Mouse (Mus musculus): ENCODE measurements around the gene Pdyn. TPM values are rescaled to one million over a fixed set of nuclear protein-coding genes. Genes with fewer than 3 reads are reported as not detected.

Pdyn gene
- polyA plus RNA-seq, 1 experiment from 2014 or later: 0.15 TPM

GRCm38 (mm10) chr2:129684014-129684413 is 15.6 kb downstream of the Pdyn start:
- 79% methylated on average over 4 of the region's 4 CpGs for WGBS
- H3K9me3 ChIP-seq (replicated peaks): no peaks in the 10 kb centered on the region
- H3K4me3 ChIP-seq: no peak overlapping the region
- DNase-seq (ENCODE audit: low spot score): no peak
- peaks cover 10% of the 10 kb centered on the region for H3K4me1 ChIP-seq
- no peaks in the 10 kb centered on the region for H3K36me3 ChIP-seq
- H3K27me3 ChIP-seq (ENCODE audit: low read depth, poor library complexity, severe bottlenecking): no peaks in the 10 kb centered on the region
- H3K27ac ChIP-seq (replicated peaks): no peak overlapping the region

GRCm38 (mm10) chr2:129680236-129680635 is 19.4 kb downstream of the Pdyn start:
- WGBS: 90% methylated on average over 3 of the region's 3 CpGs
- H3K36me3 ChIP-seq: no peaks in the 10 kb centered on the region
- no peaks in the 10 kb centered on the region for H3K9me3 ChIP-seq (replicated peaks)
- peaks cover 16% of the 10 kb centered on the region for H3K4me1 ChIP-seq
- H3K27me3 ChIP-seq (ENCODE audit: low read depth, poor library complexity, severe bottlenecking): peaks cover 6% of the 10 kb centered on the region; the same call in 1 of the 2 replicates
- no peak overlapping the region for H3K27ac ChIP-seq (replicated peaks)
- no peak for DNase-seq (ENCODE audit: low spot score)
- H3K4me3 ChIP-seq: no peak overlapping the region

DNA sequence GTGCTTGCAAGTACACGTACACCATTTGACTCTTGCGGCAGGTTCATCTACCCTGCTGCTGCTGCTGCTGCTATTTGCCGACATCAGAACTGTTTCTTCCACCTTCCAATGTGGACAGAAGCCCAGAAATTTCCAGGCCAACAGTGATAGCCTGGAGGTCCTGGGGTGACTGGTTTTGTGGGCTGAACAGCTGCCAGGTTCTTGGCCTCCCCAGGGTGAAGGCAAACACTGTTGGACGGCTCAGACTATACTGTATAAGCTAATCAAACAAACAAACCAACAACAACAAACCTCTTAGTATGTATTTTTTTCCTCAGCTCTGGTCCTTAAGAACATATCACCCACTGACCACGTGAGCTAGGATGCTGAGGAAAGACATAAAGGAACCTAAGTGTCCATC is 20.6 kb downstream of the Pdyn start:
- DNase-seq (ENCODE audit: low spot score): no peak
- Histone ChIP-seq H3K4me1 (peaks cover 16% of the 10 kb centered on the region), H3K36me3 (no peaks in the 10 kb centered on the region), H3K27me3 (ENCODE audit: low read depth, poor library complexity, severe bottlenecking) (peaks cover 6% of the 10 kb centered on the region; the same call in 1 of the 2 replicates), H3K9me3 (replicated peaks) (no peaks in the 10 kb centered on the region), H3K4me3 (no peak overlapping the region), H3K27ac (replicated peaks) (no peak overlapping the region)
- 90% methylated on average over 5 of the region's 5 CpGs for WGBS

- WGBS: 37% methylated on average over 2 of the region's 2 CpGs
Observed at GRCm38 (mm10) chr2:129677664-129678063, 22.0 kb downstream of the Pdyn start.

DNA sequence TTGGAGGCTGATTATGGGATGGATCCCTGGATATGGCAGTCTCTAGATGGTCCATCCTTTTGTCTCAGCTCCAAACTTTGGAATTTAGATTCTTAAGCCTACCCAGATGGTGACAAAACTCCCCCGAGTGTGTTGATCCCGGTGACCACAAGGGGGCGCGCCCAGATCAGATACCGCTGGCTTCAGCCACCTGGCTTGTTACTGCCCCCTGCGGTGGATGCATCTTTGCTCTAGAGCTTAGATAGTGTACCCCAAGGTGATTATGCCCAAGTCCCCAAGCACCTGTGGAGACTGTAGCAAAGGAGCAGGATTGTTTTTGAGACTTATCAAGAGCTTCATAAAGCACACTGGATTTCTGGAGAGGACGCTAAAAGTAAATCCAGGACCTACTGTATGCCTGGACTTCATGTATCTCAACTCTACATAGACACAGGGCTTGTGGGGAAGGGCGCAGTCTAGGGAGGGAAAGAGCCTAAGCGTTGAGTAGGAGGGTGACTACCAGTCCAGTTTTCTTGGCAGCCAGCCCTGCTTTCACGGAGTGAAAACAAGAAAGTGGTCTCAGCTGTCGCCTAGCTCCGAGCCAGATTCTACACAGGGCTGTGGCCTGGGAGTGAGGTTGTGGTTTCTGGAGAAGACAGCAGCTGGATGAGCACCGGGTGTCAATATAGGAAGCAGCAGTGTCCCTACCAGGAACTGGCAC is 24.6 kb downstream of the Pdyn start:
- peak; percentile 79 for DNase-seq (ENCODE audit: low spot score)
- no peaks in the 10 kb centered on the region for H3K36me3 ChIP-seq
- no peak overlapping the region for H3K4me3 ChIP-seq
- peaks cover 16% of the 10 kb centered on the region for H3K4me1 ChIP-seq
- H3K27me3 ChIP-seq (ENCODE audit: low read depth, poor library complexity, severe bottlenecking): peaks cover 6% of the 10 kb centered on the region; the same call in 1 of the 2 replicates
- WGBS: 38% methylated on average over 13 of the region's 13 CpGs
- no peaks in the 10 kb centered on the region for H3K9me3 ChIP-seq (replicated peaks)
- no peak overlapping the region for H3K27ac ChIP-seq (replicated peaks)

More at GRCm38 (mm10) chr2:129677664-129678063, 22.0 kb downstream of the Pdyn start:
- Histone ChIP-seq H3K4me3 (no peak overlapping the region), H3K27ac (replicated peaks) (0 out of 2 replicates have a peak overlapping the region, but pooled peaks have one; percentile 34), H3K9me3 (replicated peaks) (no peaks in the 10 kb centered on the region), H3K27me3 (ENCODE audit: low read depth, poor library complexity, severe bottlenecking) (peaks cover 6% of the 10 kb centered on the region; the same call in 1 of the 2 replicates), H3K36me3 (no peaks in the 10 kb centered on the region), H3K4me1 (peaks cover 16% of the 10 kb centered on the region)
- DNase-seq (ENCODE audit: low spot score): no peak

DNA sequence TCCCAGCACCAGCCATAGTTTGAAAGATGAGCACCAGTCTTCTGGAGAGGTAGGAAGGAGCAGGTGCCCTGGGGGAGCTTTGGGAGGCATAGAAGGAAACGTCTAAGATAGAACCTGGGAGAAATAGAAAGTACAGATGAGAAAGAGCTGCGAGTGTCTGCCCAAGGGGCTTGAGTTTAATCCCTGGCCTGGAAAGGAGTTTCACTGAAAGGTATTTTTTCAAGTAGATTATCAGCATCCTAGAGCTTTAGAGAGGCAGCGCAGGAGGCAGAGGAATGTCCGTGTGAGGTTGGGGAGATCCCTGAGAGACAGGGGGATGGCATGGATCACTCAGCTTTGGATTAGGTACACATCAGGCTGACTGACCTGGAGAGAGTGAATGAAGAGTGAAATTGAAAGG is 27.7 kb downstream of the Pdyn start:
- WGBS: 76% methylated on average over 4 of the region's 4 CpGs

DNA sequence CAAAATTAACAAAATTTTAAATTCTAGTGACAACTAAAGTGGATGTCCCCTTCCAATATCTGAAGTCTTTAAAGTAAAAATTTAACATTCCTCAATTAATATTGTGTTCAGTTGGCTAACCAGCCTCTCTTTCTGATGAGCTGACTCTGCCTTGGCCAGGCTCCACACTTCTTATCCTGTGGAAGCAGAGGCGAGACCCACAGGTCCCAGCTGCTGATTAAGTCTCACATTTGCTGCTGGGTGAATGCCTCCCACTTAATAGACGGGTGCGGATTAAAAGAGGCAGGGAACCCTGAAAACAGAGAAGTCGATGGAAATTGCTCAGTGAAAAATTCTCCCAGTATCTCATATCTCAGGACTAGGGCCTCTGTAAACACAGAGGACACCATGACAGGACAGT is 37.2 kb downstream of the Pdyn start:
- Histone ChIP-seq H3K4me1 (no peaks in the 10 kb centered on the region), H3K4me3 (no peak overlapping the region), H3K27me3 (ENCODE audit: low read depth, poor library complexity, severe bottlenecking) (no peaks in the 10 kb centered on the region), H3K9me3 (replicated peaks) (no peaks in the 10 kb centered on the region), H3K36me3 (no peaks in the 10 kb centered on the region), H3K27ac (replicated peaks) (no peak overlapping the region)
- WGBS: 81% methylated on average over 4 of the region's 4 CpGs
- no peak for DNase-seq (ENCODE audit: low spot score)

More for the DNA sequence above, 27.7 kb downstream of the Pdyn start:
- Histone ChIP-seq H3K27me3 (ENCODE audit: low read depth, poor library complexity, severe bottlenecking) (peaks cover 6% of the 10 kb centered on the region; the same call in 1 of the 2 replicates), H3K36me3 (no peaks in the 10 kb centered on the region), H3K4me1 (no peaks in the 10 kb centered on the region; the same call in 1 of the 2 replicates), H3K27ac (replicated peaks) (no peak overlapping the region), H3K9me3 (replicated peaks) (no peaks in the 10 kb centered on the region), H3K4me3 (no peak overlapping the region)
- no peak for DNase-seq (ENCODE audit: low spot score)

- Histone ChIP-seq H3K27me3 (ENCODE audit: low read depth, poor library complexity, severe bottlenecking) (no peaks in the 10 kb centered on the region), H3K4me1 (no peaks in the 10 kb centered on the region), H3K27ac (replicated peaks) (no peak overlapping the region), H3K4me3 (no peak overlapping the region), H3K9me3 (replicated peaks) (no peaks in the 10 kb centered on the region), H3K36me3 (no peaks in the 10 kb centered on the region)
- no peak for DNase-seq (ENCODE audit: low spot score)
- 76% methylated on average over 6 of the region's 6 CpGs for WGBS
Observed at GRCm38 (mm10) chr2:129660020-129660419, 39.6 kb downstream of the Pdyn start.

GRCm38 (mm10) chr2:129658796-129659195 is 40.8 kb downstream of the Pdyn start:
- H3K4me3 ChIP-seq: no peak overlapping the region
- H3K36me3 ChIP-seq: no peaks in the 10 kb centered on the region
- WGBS: 92% methylated on average over 4 of the region's 4 CpGs
- no peak overlapping the region for H3K27ac ChIP-seq (replicated peaks)
- DNase-seq (ENCODE audit: low spot score): no peak
- H3K4me1 ChIP-seq: no peaks in the 10 kb centered on the region
- no peaks in the 10 kb centered on the region for H3K9me3 ChIP-seq (replicated peaks)
- no peaks in the 10 kb centered on the region for H3K27me3 ChIP-seq (ENCODE audit: low read depth, poor library complexity, severe bottlenecking)

- Histone ChIP-seq H3K27me3 (ENCODE audit: low read depth, poor library complexity, severe bottlenecking) (no peaks in the 10 kb centered on the region), H3K36me3 (no peaks in the 10 kb centered on the region), H3K27ac (replicated peaks) (no peak overlapping the region), H3K4me1 (no peaks in the 10 kb centered on the region), H3K4me3 (no peak overlapping the region), H3K9me3 (replicated peaks) (no peaks in the 10 kb centered on the region)
- 85% methylated on average over 4 of the region's 4 CpGs for WGBS
- no peak for DNase-seq (ENCODE audit: low spot score)
Observed at GRCm38 (mm10) chr2:129655033-129655432, 44.6 kb downstream of the Pdyn start.

DNA sequence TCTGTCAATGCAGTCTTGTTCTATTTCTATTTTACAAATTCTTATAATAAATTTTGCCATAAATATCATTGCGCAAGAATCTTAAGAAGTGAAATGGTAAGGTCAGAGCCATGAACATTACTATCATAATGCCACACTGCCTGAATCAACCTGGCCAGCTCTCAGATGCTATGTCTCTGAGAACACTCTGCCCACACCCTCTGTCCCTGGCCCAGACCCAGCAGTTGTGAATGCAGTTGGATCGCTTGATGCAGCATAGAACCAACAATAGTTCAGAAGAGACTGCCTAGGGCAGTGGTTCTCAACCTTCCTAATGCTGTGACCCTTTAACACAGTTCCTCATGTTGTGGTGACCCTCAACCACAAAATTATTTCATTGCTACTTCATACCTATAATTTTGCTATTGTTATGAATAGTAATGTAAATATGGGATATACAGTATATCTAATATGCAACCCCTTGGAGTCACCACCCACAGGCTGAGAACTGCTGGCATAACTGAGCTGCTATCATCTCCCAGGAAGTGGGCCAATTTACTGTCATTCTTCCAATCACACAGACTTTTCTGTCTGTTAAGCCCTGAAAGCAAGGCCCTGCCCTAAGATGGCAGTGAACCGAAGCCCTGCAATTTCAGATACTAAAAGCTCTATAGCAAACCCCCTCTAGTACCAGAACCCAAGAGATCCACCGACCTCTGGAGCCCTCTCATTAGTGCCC is 45.3 kb downstream of the Pdyn start:
- no peak for DNase-seq (ENCODE audit: low spot score)
- Histone ChIP-seq H3K9me3 (replicated peaks) (no peaks in the 10 kb centered on the region), H3K4me1 (no peaks in the 10 kb centered on the region), H3K36me3 (no peaks in the 10 kb centered on the region), H3K27ac (replicated peaks) (no peak overlapping the region), H3K4me3 (no peak overlapping the region), H3K27me3 (ENCODE audit: low read depth, poor library complexity, severe bottlenecking) (no peaks in the 10 kb centered on the region)
- 83% methylated on average over 4 of the region's 4 CpGs for WGBS

DNA sequence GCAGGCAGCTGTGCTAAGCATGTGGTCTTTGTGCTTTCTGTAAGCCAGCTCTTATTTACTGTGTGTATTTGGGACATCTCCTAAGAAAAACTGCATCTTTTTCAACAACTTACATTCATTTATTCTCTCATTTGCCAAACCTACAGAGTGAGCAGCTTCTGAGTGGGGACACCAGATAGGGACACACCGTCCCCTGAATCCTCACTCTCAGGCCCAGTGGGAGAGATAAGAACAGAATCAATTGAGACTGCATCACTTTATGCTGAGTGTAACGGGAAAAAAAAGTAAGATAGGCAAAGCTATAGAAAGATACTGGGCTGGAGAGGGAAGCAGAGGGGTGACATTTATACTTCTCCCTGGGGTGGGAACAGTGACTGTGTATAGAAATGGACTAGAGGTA is 46.0 kb downstream of the Pdyn start:
- Histone ChIP-seq H3K4me3 (no peak overlapping the region), H3K4me1 (no peaks in the 10 kb centered on the region), H3K36me3 (no peaks in the 10 kb centered on the region), H3K9me3 (replicated peaks) (no peaks in the 10 kb centered on the region), H3K27me3 (ENCODE audit: low read depth, poor library complexity, severe bottlenecking) (no peaks in the 10 kb centered on the region), H3K27ac (replicated peaks) (no peak overlapping the region)
- DNase-seq (ENCODE audit: low spot score): no peak
- 85% methylated on average over 2 of the region's 2 CpGs for WGBS

DNA sequence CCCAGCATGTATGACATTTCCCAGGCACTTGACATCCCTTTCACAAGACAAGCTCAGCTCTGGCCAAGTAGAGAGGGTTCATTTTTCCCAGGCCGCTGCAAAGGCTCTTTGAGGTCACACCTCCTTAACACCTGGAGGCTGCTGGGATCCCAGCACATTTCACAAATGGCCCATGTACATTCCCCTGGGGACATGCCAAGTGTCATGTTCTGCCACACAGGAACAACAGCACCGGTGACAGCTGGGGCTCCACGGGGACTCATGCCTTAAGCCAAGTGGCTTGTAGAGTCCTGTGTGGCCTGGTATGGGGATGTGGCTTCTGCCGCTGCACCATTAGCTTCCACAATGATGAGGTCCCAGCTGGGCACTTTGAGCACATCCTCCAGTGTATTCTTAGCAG is 47.0 kb downstream of the Pdyn start:
- 80% methylated on average over 4 of the region's 4 CpGs for WGBS
- no peaks in the 10 kb centered on the region for H3K9me3 ChIP-seq (replicated peaks)
- no peaks in the 10 kb centered on the region for H3K36me3 ChIP-seq
- DNase-seq (ENCODE audit: low spot score): no peak
- no peak overlapping the region for H3K4me3 ChIP-seq
- H3K4me1 ChIP-seq: no peaks in the 10 kb centered on the region
- H3K27me3 ChIP-seq (ENCODE audit: low read depth, poor library complexity, severe bottlenecking): no peaks in the 10 kb centered on the region
- H3K27ac ChIP-seq (replicated peaks): no peak overlapping the region
